Mouse (Mus musculus) heart, adult 11 months (tissue): ENCODE results near the gene Nfyc.

Experiments
- DNase-seq: peaks from one replicate; pipeline ENCODE4 v3.0.0; 2022

The Nfyc gene

GRCm38 (mm10) chr4:120747941-120748866 is 83.2 kb downstream of the Nfyc start, which contains the start of gene Kcnq4:
TSS of gene Kcnq4 (minus strand) at chr4:120748612.
- DNase-seq = peak; percentile 92

GRCm38 (mm10) chr4:120747243-120747792 is 84.1 kb downstream of the Nfyc start:
- peak; percentile 94 for DNase-seq

GRCm38 (mm10) chr4:120746552-120747150 is 84.7 kb downstream of the Nfyc start:
- peak; percentile 92 for DNase-seq

GRCm38 (mm10) chr4:120745731-120746551 is 85.4 kb downstream of the Nfyc start:
- DNase-seq = peak; percentile 94

GRCm38 (mm10) chr4:120743636-120744035 is 87.7 kb downstream of the Nfyc start:
- peak; percentile 94 for DNase-seq

- DNase-seq = peak; percentile 95
These were observed 90.1 kb downstream of the Nfyc start for GRCm38 (mm10) chr4:120741303-120741702.

- DNase-seq = peak; percentile 89
These were observed 97.3 kb downstream of the Nfyc start for GRCm38 (mm10) chr4:120734012-120734622.

- DNase-seq = no peak
These were observed 98.6 kb downstream of the Nfyc start for GRCm38 (mm10) chr4:120732737-120733136.

- peak; percentile 98 for DNase-seq
These were observed 100.2 kb downstream of the Nfyc start for GRCm38 (mm10) chr4:120731030-120731644.

- peak; percentile 88 for DNase-seq
These were observed 100.8 kb downstream of the Nfyc start for GRCm38 (mm10) chr4:120730574-120730973.

- peak; percentile 96 for DNase-seq
These were observed 101.2 kb downstream of the Nfyc start for GRCm38 (mm10) chr4:120730146-120730545.

- peak; percentile 92 for DNase-seq
These were observed 101.9 kb downstream of the Nfyc start for GRCm38 (mm10) chr4:120729441-120729840.

GRCm38 (mm10) chr4:120727842-120728241 is 103.5 kb downstream of the Nfyc start:
- DNase-seq = peak; percentile 91

GRCm38 (mm10) chr4:120726174-120726573 is 105.2 kb downstream of the Nfyc start:
- peak; percentile 95 for DNase-seq

- peak; percentile 94 for DNase-seq
These were observed 105.8 kb downstream of the Nfyc start for GRCm38 (mm10) chr4:120725516-120726090.

GRCm38 (mm10) chr4:120721574-120721973 is 109.8 kb downstream of the Nfyc start:
- DNase-seq = no peak

- DNase-seq = no peak
These were observed 112.2 kb downstream of the Nfyc start for GRCm38 (mm10) chr4:120719152-120719551.

GRCm38 (mm10) chr4:120717591-120717990 is 113.8 kb downstream of the Nfyc start:
- DNase-seq = no peak

- DNase-seq = no peak
These were observed 114.6 kb downstream of the Nfyc start for GRCm38 (mm10) chr4:120716765-120717164.

- no peak for DNase-seq
These were observed 115.2 kb downstream of the Nfyc start for GRCm38 (mm10) chr4:120716141-120716571.

- no peak for DNase-seq
These were observed 117.4 kb downstream of the Nfyc start for GRCm38 (mm10) chr4:120713856-120714497.
